In the genomic region with DNA sequence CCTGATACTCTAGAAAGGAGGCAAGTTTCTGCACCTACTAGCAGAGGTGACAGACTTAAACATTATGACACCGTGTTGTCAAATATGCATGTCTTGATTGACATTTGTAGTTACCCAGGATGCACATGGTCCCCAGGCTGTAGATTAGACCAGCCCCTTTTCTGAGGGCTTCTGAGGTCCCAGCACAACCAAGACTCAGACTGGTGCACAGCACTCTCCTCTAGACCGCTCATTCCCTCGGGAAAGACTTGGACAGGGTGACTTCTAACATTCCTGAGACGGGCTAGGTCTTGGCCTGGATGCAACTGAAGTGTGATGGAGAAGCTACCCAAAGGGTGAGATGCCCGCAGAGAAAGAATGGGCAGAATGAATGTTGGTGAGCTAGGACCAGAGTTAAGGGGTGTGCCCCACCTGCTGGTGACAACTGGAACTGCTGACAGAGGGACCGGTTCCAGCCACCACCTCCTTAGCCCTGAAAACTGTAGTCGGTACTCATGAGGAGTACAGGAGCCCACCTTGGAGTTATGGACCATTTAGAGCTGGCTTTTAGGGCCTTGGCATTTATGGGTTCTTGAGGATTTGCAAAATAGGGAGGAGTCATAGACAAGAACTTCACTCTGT, we compare ENCODE assay signal across 9 mouse cellular contexts. TPM values are rescaled to one million over a fixed set of nuclear protein-coding genes. Genes with fewer than 3 reads are reported as not detected.
DNase-seq lines count a peak whose midpoint lies in the region; ATAC-seq and TF ChIP-seq lines count a peak whose summit lies in the region.
"Had no signal": no experiment of that assay in that cellular context is flagged by ENCODE, and none has a peak within 500 bp of the region (broad histone marks: within the 10 kb centered on the region; RNA-seq: fewer than 3 reads in every experiment).

No protein-coding gene starts in this region.

- TF ChIP-seq EP300 in MEL (IDR thresholded peaks at IDR 0.05; ENCODE audit: low read depth in 1 of 2, low read length in 2 of 2): no peak

- H3K9ac ChIP-seq in MEL (ENCODE audit: control insufficient read depth, low read depth, low read length, poor library complexity, severe bottlenecking): no peak overlapping the region
- no peak overlapping the region for H3K9ac ChIP-seq in forebrain, embryonic 14.5 days (ENCODE audit: low read length)
- H3K9ac ChIP-seq in hindbrain, embryonic 12.5 days: no peak overlapping the region
- H3K9ac ChIP-seq: limb, embryonic 12.5 days had no signal

- peak; percentile 60 for DNase-seq in MEL (ENCODE audit: low read depth, low spot score)
- peak; percentile 80 for DNase-seq in forebrain, embryonic 14.5 days (ENCODE audit: low spot score)
- DNase-seq in layer of hippocampus, postnatal 10 days (ENCODE audit: low spot score in 2 of 2): peak; percentile 89 to 91
- DNase-seq in lung, postnatal 36 days: peak; percentile 81
- peak; percentile 76 for DNase-seq in retina, postnatal 1 day
- peak; percentile 58 for DNase-seq in urinary bladder, adult 2 months (ENCODE audit: low spot score)

- ATAC-seq in cerebellum, adult (ENCODE audit: insufficient number of reproducible peaks, low FRiP score, low TSS enrichment): peak; percentile 26; the same call in 1 of the 2 replicates
- ATAC-seq in forebrain, embryonic 14.5 days: peak; percentile 61; the same call in 1 of the 2 replicates
- 0 out of 2 replicates have a peak, but pooled peaks have one; percentile 31 for ATAC-seq in hindbrain, embryonic 12.5 days (ENCODE audit: low FRiP score)

- H3K27ac ChIP-seq in MEL (ENCODE audit: control insufficient read depth, low read depth, low read length): no peak overlapping the region
- H3K27ac ChIP-seq in forebrain, embryonic 14.5 days (ENCODE audit: low read depth, low read length): no peak overlapping the region
- H3K27ac ChIP-seq in hindbrain, embryonic 12.5 days: no peak overlapping the region
- H3K27ac ChIP-seq: limb, embryonic 12.5 days had no signal

- no peak for TF ChIP-seq POLR2A in MEL (IDR thresholded peaks at IDR 0.05; ENCODE audit: control insufficient read depth in 1 of 2, insufficient read depth in 1 of 2, low read depth in 1 of 2, low read length in 2 of 2, poor library complexity in 1 of 2)

- H3K79me2 ChIP-seq in MEL (ENCODE audit: control insufficient read depth, insufficient read depth, low read length, poor library complexity): no peaks in the 10 kb centered on the region

- WGBS in forebrain, embryonic 14.5 days: 24% methylated on average over 7 of the region's 7 CpGs
- 29% methylated on average over 7 of the region's 7 CpGs for WGBS in hindbrain, embryonic 12.5 days

- no peaks in the 10 kb centered on the region for H3K36me3 ChIP-seq in MEL (ENCODE audit: control insufficient read depth in 1 of 2, insufficient read depth in 2 of 2, low read length in 2 of 2)
- peaks cover 33% of the 10 kb centered on the region; the same call in 1 of the 2 replicates for H3K36me3 ChIP-seq in forebrain, embryonic 14.5 days (ENCODE audit: control insufficient read depth, insufficient read depth, low read length)
- H3K36me3 ChIP-seq in hindbrain, embryonic 12.5 days: peaks cover 31% of the 10 kb centered on the region

- no peak overlapping the region for H3K4me3 ChIP-seq in MEL (ENCODE audit: control insufficient read depth in 1 of 2, insufficient read depth in 1 of 2, low read depth in 2 of 2, low read length in 2 of 2)
- no peak overlapping the region for H3K4me3 ChIP-seq in forebrain, embryonic 14.5 days (ENCODE audit: low read depth, low read length)
- H3K4me3 ChIP-seq in hindbrain, embryonic 12.5 days: no peak overlapping the region
- H3K4me3 ChIP-seq: limb, embryonic 12.5 days had no signal

- peak; percentile 86 to 98 (median 91) for TF ChIP-seq CTCF in MEL (IDR thresholded peaks at IDR 0.05 in 2 of 3, conservative IDR thresholded peaks at IDR 0.05 in 1 of 3; ENCODE audit: control insufficient read depth in 1 of 3, insufficient read depth in 1 of 3, low read depth in 2 of 3, low read length in 3 of 3, poor library complexity in 1 of 3, severe bottlenecking in 1 of 3)

- peak; percentile 76 for TF ChIP-seq RAD21 in MEL (IDR thresholded peaks at IDR 0.05; ENCODE audit: low read depth, low read length)

- no peak overlapping the region for H3K4me2 ChIP-seq in forebrain, embryonic 14.5 days (ENCODE audit: low read length)
- no peak overlapping the region for H3K4me2 ChIP-seq in hindbrain, embryonic 12.5 days (replicated peaks)
- H3K4me2 ChIP-seq: limb, embryonic 12.5 days had no signal

- H3K9me3 ChIP-seq in MEL (replicated peaks; ENCODE audit: insufficient read depth, low read length): no peaks in the 10 kb centered on the region
- no peaks in the 10 kb centered on the region for H3K9me3 ChIP-seq in forebrain, embryonic 14.5 days (replicated peaks; ENCODE audit: control insufficient read depth, low read length)
- H3K9me3 ChIP-seq in hindbrain, embryonic 12.5 days (replicated peaks): no peaks in the 10 kb centered on the region
- H3K9me3 ChIP-seq: limb, embryonic 12.5 days had no signal

- no peaks in the 10 kb centered on the region for H3K27me3 ChIP-seq in MEL (ENCODE audit: control insufficient read depth in 1 of 2, insufficient read depth in 2 of 2, low read length in 2 of 2)
- H3K27me3 ChIP-seq in forebrain, embryonic 14.5 days (replicated peaks; ENCODE audit: control insufficient read depth, insufficient read depth, low read length): no peaks in the 10 kb centered on the region
- no peaks in the 10 kb centered on the region for H3K27me3 ChIP-seq in hindbrain, embryonic 12.5 days
- H3K27me3 ChIP-seq: limb, embryonic 12.5 days had no signal

- H3K4me1 ChIP-seq in MEL (ENCODE audit: control insufficient read depth in 1 of 2, insufficient read depth in 2 of 2, low read length in 2 of 2): no peaks in the 10 kb centered on the region
- no peaks in the 10 kb centered on the region for H3K4me1 ChIP-seq in forebrain, embryonic 14.5 days (ENCODE audit: control insufficient read depth, insufficient read depth, low read length)
- H3K4me1 ChIP-seq in hindbrain, embryonic 12.5 days: no peaks in the 10 kb centered on the region
- H3K4me1 ChIP-seq: limb, embryonic 12.5 days had no signal

TF ChIP-seq in MEL, 35 proteins besides CTCF, POLR2A, EP300 and RAD21:
- TF ChIP-seq USF1 (IDR thresholded peaks at IDR 0.05; ENCODE audit: low read depth, low read length) (no peak), MAZ (IDR thresholded peaks at IDR 0.05; ENCODE audit: low read depth, low read length) (no peak), UBTF (IDR thresholded peaks at IDR 0.05; ENCODE audit: borderline replicate concordance, insufficient read depth, low read depth, low read length) (no peak), CHD2 (IDR thresholded peaks at IDR 0.05; ENCODE audit: low read length) (no peak), E2F4 (IDR thresholded peaks at IDR 0.05; ENCODE audit: borderline replicate concordance, low read depth, low read length) (no peak), HCFC1 (IDR thresholded peaks at IDR 0.05; ENCODE audit: low read depth, low read length) (no peak), ZC3H11A (IDR thresholded peaks at IDR 0.05; ENCODE audit: low read depth, low read length) (peak; percentile 70), POLR2AphosphoS2 (IDR thresholded peaks at IDR 0.05; ENCODE audit: low read length) (no peak), TAL1 (IDR thresholded peaks at IDR 0.05; ENCODE audit: low read length) (no peak), USF2 (IDR thresholded peaks at IDR 0.05; ENCODE audit: borderline replicate concordance in 1 of 2, insufficient read depth in 1 of 2, low read depth in 1 of 2, low read length in 2 of 2) (no peak), SMC3 (IDR thresholded peaks at IDR 0.05; ENCODE audit: low read depth, low read length) (peak; percentile 81)
TF ChIP-seq in MEL: peak in this region for 2.

RNA-seq across cellular contexts. Expression of a gene that starts 31.7 kb away (rescaled TPM):
- total RNA-seq in MEL (2012; rRNA removed): 24.2 and 28.2 TPM in 2 replicates
- polyA plus RNA-seq in MEL (2012; ENCODE audit: insufficient read depth in 1 of 2, insufficient read length in 2 of 2, low read depth in 1 of 2, low replicate concordance in 2 of 2, missing spikeins in 1 of 2): 10 to 100 TPM in 1 of 2 experiments, not detected in 1; 34.1 TPM
- 51.1 and 51.3 TPM in 2 replicates for polyA plus RNA-seq in forebrain, embryonic 14.5 days (2014; fragmentation: Nextera tagmentation; extraction: Ambion mirVana)
- polyA plus RNA-seq in hindbrain, embryonic 12.5 days (2016; fragmentation: Nextera tagmentation; extraction: Ambion mirVana): 43.6 and 48.9 TPM in 2 replicates
- 10 to 100 TPM; 30.4 to 33.5 TPM for total RNA-seq in layer of hippocampus, postnatal 10 days (2021)
- polyA plus RNA-seq in urinary bladder, adult 2 months (2012; rRNA removed): 18.6 and 20.4 TPM in 2 replicates
